Mouse (Mus musculus): Measurements from ENCODE around the gene Lhx4. TPM values are rescaled to one million over a fixed set of nuclear protein-coding genes. Genes with fewer than 3 reads are reported as not detected.

The Lhx4 gene
- polyA plus RNA-seq, 1 experiment = not detected

DNA sequence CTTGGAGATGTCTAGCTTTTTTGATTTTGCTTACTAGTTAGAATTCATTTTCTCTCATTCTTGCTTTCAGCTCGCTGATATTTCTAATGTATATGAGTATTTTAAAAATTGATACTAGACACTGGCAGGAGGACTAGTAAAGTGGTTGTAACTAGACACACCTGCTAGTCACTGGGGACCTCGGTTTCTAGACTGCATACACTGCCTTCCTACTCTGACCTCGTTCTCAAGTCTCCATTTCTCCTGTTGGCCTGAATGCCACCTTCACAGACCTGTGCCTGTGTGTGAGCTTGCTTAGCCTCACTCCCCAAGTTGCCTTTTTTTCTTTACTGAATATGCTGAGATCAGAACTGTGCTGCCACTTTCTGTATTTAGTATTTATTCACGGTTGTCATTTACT is 62.3 kb downstream of the Lhx4 start:
- Histone ChIP-seq H3K4me3 (ENCODE audit: insufficient read depth, low read length) (no peak overlapping the region), H3K27ac (ENCODE audit: insufficient read depth, low read depth, low read length) (no peak overlapping the region), H3K4me1 (ENCODE audit: control insufficient read depth, insufficient read depth, low read length) (no peaks in the 10 kb centered on the region)
- no peak for TF ChIP-seq CTCF (IDR thresholded peaks at IDR 0.05; ENCODE audit: low read depth, low read length)
- TF ChIP-seq POLR2A (IDR thresholded peaks at IDR 0.05; ENCODE audit: borderline replicate concordance, low read depth, low read length) = no peak

DNA sequence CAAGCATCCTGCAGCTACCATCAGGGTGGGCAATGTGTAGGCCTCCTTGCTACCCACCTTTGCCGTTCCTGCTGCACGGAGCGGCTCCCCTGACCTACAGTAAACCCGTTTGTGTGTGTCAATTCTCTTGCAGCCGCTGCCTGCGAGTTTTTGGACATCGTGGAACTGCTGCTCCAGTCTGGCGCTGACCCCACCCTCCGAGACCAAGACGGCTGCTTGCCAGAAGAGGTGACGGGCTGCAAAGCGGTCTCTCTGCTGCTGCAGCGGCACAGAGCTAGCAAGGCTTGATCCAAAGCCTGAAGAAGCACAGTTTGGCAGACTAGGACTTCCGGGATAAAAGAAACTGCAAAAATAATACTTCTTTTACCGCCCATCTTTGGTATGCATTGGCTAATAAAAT is 64.7 kb downstream of the Lhx4 start:
- Histone ChIP-seq H3K4me3 (ENCODE audit: insufficient read depth, low read length) (no peak overlapping the region), H3K27ac (ENCODE audit: insufficient read depth, low read depth, low read length) (no peak overlapping the region), H3K4me1 (ENCODE audit: control insufficient read depth, insufficient read depth, low read length) (no peaks in the 10 kb centered on the region)
- no peak for TF ChIP-seq POLR2A (IDR thresholded peaks at IDR 0.05; ENCODE audit: borderline replicate concordance, low read depth, low read length)
- no peak for TF ChIP-seq CTCF (IDR thresholded peaks at IDR 0.05; ENCODE audit: low read depth, low read length)

DNA sequence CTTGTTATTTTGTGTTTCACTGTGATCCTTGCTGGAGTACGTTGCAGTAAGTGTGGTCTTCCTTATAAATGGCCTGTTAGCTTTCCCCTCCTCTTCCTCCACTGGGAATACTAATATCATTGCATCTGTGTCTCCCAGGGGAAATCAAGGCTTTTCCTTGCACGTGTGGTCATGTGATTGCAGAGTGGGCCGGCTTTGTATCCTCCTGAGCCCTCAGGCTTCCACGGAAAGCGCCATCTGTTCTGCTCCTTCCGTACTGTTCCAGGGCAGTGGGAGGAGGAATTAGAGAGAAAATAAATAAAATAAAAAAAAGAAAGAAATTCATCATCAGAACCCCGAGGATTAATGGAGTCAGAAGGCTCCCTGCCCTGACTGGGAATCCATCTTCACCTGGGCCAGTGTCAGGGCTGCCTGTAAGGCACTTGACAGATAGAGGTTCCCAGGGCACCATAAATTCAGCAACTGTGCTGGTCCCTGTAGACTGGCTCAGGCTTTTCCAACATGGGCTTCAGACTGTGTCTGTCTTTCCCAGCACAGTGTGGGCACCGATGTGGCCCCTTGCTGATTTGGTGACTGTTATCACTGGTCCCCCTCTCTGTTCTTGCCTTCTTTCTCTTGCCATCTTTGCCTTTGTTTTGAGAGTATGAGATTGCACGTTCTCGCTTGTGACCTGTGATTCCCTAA is 70.2 kb downstream of the Lhx4 start:
- H3K4me3 ChIP-seq (ENCODE audit: insufficient read depth, low read length) = no peak overlapping the region
- TF ChIP-seq CTCF (IDR thresholded peaks at IDR 0.05; ENCODE audit: low read depth, low read length) = no peak
- no peak for TF ChIP-seq POLR2A (IDR thresholded peaks at IDR 0.05; ENCODE audit: borderline replicate concordance, low read depth, low read length)
- no peaks in the 10 kb centered on the region for H3K4me1 ChIP-seq (ENCODE audit: control insufficient read depth, insufficient read depth, low read length)
- H3K27ac ChIP-seq (ENCODE audit: insufficient read depth, low read depth, low read length) = no peak overlapping the region

DNA sequence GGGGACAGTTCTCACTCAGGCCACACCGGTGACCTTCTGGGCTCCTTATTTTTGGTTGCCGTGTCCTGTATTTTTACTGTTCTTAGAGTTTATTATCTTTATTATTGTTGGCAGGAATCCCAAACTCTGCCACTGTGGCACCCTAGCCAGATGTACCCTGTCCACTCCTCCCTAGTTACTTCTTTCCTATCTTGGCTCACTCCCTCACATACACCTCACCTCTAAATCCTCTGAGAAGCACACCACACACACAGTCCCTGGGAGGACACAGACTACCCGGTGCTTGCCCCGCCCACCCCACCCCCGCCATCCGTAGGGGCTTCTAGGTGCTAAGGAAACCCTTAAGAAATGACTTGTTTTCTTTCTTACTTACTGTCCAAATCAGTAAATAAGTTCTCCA is 75.9 kb downstream of the Lhx4 start:
- TF ChIP-seq POLR2A (IDR thresholded peaks at IDR 0.05; ENCODE audit: borderline replicate concordance, low read depth, low read length) (no peak), CTCF (IDR thresholded peaks at IDR 0.05; ENCODE audit: low read depth, low read length) (no peak)
- no peak overlapping the region for H3K4me3 ChIP-seq (ENCODE audit: insufficient read depth, low read length)
- H3K4me1 ChIP-seq (ENCODE audit: control insufficient read depth, insufficient read depth, low read length) = peaks cover 4% of the 10 kb centered on the region; the same call in 1 of the 2 replicates
- H3K27ac ChIP-seq (ENCODE audit: insufficient read depth, low read depth, low read length) = no peak overlapping the region

DNA sequence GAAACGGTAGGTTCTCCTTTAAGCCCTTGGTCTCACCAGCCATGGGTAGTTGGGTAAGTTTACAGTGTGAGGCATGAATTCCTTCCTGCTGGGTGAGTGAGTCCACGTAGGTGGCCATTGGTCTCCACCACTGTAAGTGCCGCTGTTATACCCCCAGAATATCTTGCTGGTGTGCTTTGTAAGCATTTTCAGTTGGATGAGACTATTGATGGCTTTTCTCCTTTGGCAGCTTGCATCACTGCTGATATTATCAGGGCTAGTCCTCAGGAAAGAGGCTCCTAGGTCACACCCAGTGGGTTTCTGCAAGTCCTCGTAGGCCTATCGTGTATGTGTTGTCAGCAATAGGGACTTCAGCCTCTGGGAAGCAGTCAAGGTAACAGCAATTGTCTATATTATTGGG is 87.5 kb downstream of the Lhx4 start:
- no peak for TF ChIP-seq CTCF (IDR thresholded peaks at IDR 0.05; ENCODE audit: low read depth, low read length)
- no peak for TF ChIP-seq POLR2A (IDR thresholded peaks at IDR 0.05; ENCODE audit: borderline replicate concordance, low read depth, low read length)
- Histone ChIP-seq H3K27ac (ENCODE audit: insufficient read depth, low read depth, low read length) (no peak overlapping the region), H3K4me3 (ENCODE audit: insufficient read depth, low read length) (no peak overlapping the region), H3K4me1 (ENCODE audit: control insufficient read depth, insufficient read depth, low read length) (peaks cover 3% of the 10 kb centered on the region; the same call in 1 of the 2 replicates)

DNA sequence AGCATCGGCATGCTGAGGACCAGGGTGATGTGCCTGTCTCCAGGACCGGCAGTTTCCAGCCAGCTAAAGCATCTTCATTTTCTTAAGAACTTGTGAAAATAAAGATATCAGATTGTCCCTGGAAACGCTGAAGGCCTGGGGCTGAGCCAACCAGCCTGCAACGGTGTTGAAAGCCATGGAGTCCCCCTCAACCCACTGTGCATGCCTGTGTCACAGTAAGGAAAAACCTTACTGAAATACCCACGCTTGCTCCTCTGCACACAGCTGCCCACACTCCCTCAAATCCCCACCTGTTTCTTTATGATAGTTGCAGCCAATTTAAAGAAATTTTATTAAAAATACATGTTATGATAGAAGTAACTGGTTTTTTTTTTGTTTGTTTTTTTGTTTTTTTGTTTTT is 95.2 kb downstream of the Lhx4 start:
- Histone ChIP-seq H3K4me1 (ENCODE audit: control insufficient read depth, insufficient read depth, low read length) (no peaks in the 10 kb centered on the region), H3K4me3 (ENCODE audit: insufficient read depth, low read length) (no peak overlapping the region), H3K27ac (ENCODE audit: insufficient read depth, low read depth, low read length) (no peak overlapping the region)
- no peak for TF ChIP-seq CTCF (IDR thresholded peaks at IDR 0.05; ENCODE audit: low read depth, low read length)
- TF ChIP-seq POLR2A (IDR thresholded peaks at IDR 0.05; ENCODE audit: borderline replicate concordance, low read depth, low read length) = no peak

DNA sequence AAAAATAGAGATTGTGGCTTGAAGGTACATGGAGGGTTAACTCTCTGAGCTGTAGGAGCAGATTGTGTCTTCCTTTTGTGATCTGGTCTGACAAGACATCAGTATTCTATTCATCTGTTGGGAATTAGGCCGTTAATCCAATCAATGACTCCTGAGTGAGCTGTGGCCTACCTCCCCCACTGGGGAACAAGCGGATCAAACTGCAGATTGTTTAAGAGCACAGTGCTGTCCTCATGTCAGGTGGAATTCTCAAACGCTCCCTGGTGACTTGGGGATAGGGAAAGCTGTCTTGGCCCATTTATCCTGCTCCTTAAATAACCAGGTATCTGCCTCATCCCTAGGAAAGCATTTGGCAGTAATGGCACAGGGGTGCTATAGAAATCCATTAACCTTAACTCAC is 96.5 kb downstream of the Lhx4 start:
- Histone ChIP-seq H3K4me1 (ENCODE audit: control insufficient read depth, insufficient read depth, low read length) (no peaks in the 10 kb centered on the region), H3K27ac (ENCODE audit: insufficient read depth, low read depth, low read length) (no peak overlapping the region), H3K4me3 (ENCODE audit: insufficient read depth, low read length) (no peak overlapping the region)
- no peak for TF ChIP-seq POLR2A (IDR thresholded peaks at IDR 0.05; ENCODE audit: borderline replicate concordance, low read depth, low read length)
- no peak for TF ChIP-seq CTCF (IDR thresholded peaks at IDR 0.05; ENCODE audit: low read depth, low read length)

DNA sequence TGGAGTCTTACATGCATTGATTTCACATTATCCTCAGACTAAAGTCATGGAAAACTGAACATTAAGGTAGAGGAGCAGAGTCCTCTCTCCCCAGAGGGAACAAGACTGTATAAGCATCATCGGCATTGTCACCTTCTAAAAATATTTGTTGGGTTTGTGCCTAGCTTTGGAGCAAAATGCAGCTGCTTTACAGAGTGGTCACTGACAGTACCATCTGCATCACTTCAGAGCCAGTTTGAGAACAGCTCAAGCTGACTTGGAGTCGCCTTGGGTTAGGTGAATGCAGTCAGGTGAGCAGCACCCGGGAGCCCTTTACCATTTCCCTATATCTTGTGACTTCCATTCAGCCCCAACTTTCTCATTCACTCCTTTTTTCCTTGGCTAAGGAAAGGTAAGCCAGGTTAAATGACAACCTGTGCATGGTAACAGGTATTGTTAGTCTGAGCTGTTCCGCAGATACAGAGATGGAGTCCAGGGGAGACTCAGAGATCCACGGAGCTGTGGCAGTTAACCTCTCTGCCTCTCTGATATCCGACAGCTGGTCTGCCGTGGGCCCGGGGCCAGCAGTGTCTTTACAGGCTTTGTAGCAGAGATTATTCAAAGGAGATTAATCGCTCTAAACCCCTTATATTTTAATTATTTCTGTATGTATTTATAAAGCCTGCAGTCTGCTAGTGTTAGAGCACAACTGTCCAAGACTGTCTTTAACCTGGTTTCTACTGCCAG is 101.2 kb downstream of the Lhx4 start:
- H3K27ac ChIP-seq (ENCODE audit: insufficient read depth, low read depth, low read length) = no peak overlapping the region
- TF ChIP-seq POLR2A (IDR thresholded peaks at IDR 0.05; ENCODE audit: borderline replicate concordance, low read depth, low read length) (no peak), CTCF (IDR thresholded peaks at IDR 0.05; ENCODE audit: low read depth, low read length) (no peak)
- no peaks in the 10 kb centered on the region for H3K4me1 ChIP-seq (ENCODE audit: control insufficient read depth, insufficient read depth, low read length)
- no peak overlapping the region for H3K4me3 ChIP-seq (ENCODE audit: insufficient read depth, low read length)

Other genes starting within 250 kb of the Lhx4 start
- gene Acbd6, start 193.6 kb downstream of the Lhx4 start, polyA plus RNA-seq (2012; ENCODE audit: insufficient read depth, insufficient read length, missing spikeins) = 51.7 and 57.5 TPM in 2 replicates
- 15.7 and 20.0 TPM in 2 replicates for gene Qsox1, start 61.2 kb upstream of the Lhx4 start, polyA plus RNA-seq (2012; ENCODE audit: insufficient read depth, insufficient read length, missing spikeins)
- 34.4 and 40.9 TPM in 2 replicates for gene Cep350, start 221.6 kb upstream of the Lhx4 start, polyA plus RNA-seq (2012; ENCODE audit: insufficient read depth, insufficient read length, missing spikeins)

All from bone marrow macrophage, adult 2 months (primary cell).